Mouse (Mus musculus) liver, embryonic 16.5 days (tissue): ENCODE results near the gene Gm28635. TPM values are rescaled to one million over a fixed set of nuclear protein-coding genes. Genes with fewer than 3 reads are reported as not detected.
A peak's percentile ranks its signal among the peaks of the same experiment; 100 is the strongest.
"Not testable (repeated sequence)": the region's sequence is repeated elsewhere in the genome, so short reads cannot be mapped to it uniquely, and the experiment has no call there.

Experiments used
- ATAC-seq: fragments of 200-750 bp; cut with Nextera tagmentation; 2 replicates; pipeline ENCODE4 v1.8.0; 2017; ENCODE audit warnings: low read depth, mild to moderate bottlenecking, moderate number of reproducible peaks, moderate library complexity
- H3K27ac ChIP-seq: fragments of 300-500 bp; sonication (generic); 2 replicates; pipeline ENCODE4 v1.5.1; 2014; ENCODE audit warnings: mild to moderate bottlenecking, low read length
- H3K27me3 ChIP-seq: fragments of 300-500 bp; sonication (generic); 2 replicates; pipeline ENCODE4 v1.6.1; 2014; ENCODE audit warnings: low read depth, low read length, mixed read lengths; ENCODE audit not compliant: control insufficient read depth, insufficient read depth
- H3K36me3 ChIP-seq: fragments of 300-500 bp; sonication (generic); 2 replicates; pipeline ENCODE4 v1.6.1; 2014; ENCODE audit warnings: mild to moderate bottlenecking; ENCODE audit not compliant: control insufficient read depth, insufficient read depth
- H3K4me1 ChIP-seq: fragments of 300-500 bp; sonication (generic); 2 replicates; pipeline ENCODE4 v1.6.1; 2014; ENCODE audit warnings: low read depth, low read length, mixed read lengths; ENCODE audit not compliant: control insufficient read depth
- H3K4me2 ChIP-seq: fragments of 300-500 bp; sonication (generic); 2 replicates; pipeline ENCODE4 v1.6.1; 2014; ENCODE audit warnings: low read depth, low read length, mixed read lengths
- H3K4me3 ChIP-seq: fragments of 300-500 bp; sonication (generic); 2 replicates; pipeline ENCODE4 v1.5.1; 2014; ENCODE audit warnings: low read depth, mild to moderate bottlenecking, low read length
- H3K9ac ChIP-seq: fragments of 300-500 bp; sonication (generic); 2 replicates; pipeline ENCODE4 v1.6.1; 2014; ENCODE audit warnings: low read depth, low read length
- H3K9me3 ChIP-seq: fragments of 300-500 bp; sonication (generic); replicated peaks from 2 replicates; pipeline ENCODE4 v1.6.1; 2016; ENCODE audit warnings: low read length; ENCODE audit not compliant: control insufficient read depth
- WGBS: fragments of 180-500 bp; shearing (Covaris S2); extraction: QIAGEN DNeasy Blood & Tissue Kit; methylation state at CpG from one replicate; pipeline ENCODE4 v1.1.7; 2014; ENCODE audit not compliant: insufficient replicate concordance; 5-methylcytosine and 5-hydroxymethylcytosine counted together
- polyA plus RNA-seq: library from polyadenylated mRNA; unstranded; fragments of >200 nt; fragmentation: Nextera tagmentation; extraction: Ambion mirVana; gene quantifications from 2 replicates; pipeline ENCODE4 v1.2.1, GENCODE M21; 2015

The Gm28635 gene
- polyA plus RNA-seq, 1 experiment from 2014 or later, result not detected

DNA sequence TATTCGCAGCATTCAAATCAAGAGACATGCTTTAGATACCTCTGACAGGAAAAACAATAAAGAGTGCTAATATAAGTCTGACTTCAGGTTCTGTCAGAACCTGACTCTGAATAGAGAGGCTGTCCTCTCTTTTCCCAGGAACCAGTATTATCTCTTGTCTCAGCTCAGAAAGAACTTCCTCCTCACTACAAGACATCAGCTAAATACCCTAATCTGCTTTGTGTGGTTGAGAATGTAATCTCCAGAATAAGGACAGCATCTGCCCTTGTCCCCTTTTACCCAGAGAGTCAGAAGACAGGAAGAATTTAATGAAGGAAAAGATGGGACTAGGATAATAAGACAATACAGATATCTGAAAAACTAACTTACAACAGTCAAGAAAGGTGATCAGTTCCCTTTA is 25.7 kb upstream of the Gm28635 start:
- 55% methylated on average over 1 of the region's 1 CpGs for WGBS
- H3K27me3 ChIP-seq, result no peaks in the 10 kb centered on the region
- peaks cover 31% of the 10 kb centered on the region for H3K36me3 ChIP-seq
- H3K4me3 ChIP-seq, result no peak overlapping the region
- ATAC-seq, result no peak
- H3K9ac ChIP-seq, result no peak overlapping the region
- H3K4me1 ChIP-seq, result peaks cover 17% of the 10 kb centered on the region
- H3K27ac ChIP-seq, result no peak overlapping the region
- H3K4me2 ChIP-seq, result no peak overlapping the region
- no peaks in the 10 kb centered on the region for H3K9me3 ChIP-seq

DNA sequence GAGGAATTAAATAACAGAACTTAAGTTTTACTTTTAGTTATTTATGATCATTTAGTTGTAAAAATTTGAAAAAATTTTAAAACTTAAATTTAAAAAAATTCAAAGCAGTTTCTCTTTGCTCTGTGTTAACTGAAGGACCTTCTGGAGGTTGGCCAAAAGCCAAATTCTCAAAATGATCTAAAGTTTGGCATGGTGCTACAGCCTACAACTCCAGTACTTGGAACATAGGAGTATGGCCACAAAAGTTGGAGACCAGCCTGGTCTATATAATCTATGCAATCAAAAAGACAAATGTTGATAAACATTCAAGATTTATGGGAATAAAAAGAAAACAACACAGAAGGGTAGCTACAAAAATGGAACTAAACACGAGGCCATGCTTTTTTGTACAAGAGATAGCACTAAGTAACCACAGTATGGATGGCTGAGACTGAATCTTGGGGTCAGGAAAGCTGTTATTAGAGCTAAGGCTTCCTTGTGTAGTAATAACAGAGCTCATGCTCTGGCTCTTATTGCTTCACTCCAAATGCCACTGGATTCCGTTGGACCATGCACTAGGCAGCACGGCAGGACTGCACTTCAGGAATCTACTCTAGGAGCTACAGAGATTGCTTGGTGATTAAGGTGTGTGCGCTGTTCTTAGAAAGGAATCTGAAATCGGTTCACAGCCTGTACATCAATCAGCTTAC is 17.3 kb upstream of the Gm28635 start:
- no peak overlapping the region for H3K9ac ChIP-seq
- H3K9me3 ChIP-seq, result no peaks in the 10 kb centered on the region
- H3K4me1 ChIP-seq, result no peaks in the 10 kb centered on the region
- ATAC-seq, result no peak
- H3K4me3 ChIP-seq, result no peak overlapping the region
- peaks cover 67% of the 10 kb centered on the region for H3K36me3 ChIP-seq
- 89% methylated on average over 5 of the region's 5 CpGs for WGBS
- no peaks in the 10 kb centered on the region for H3K27me3 ChIP-seq
- H3K4me2 ChIP-seq, result no peak overlapping the region
- no peak overlapping the region for H3K27ac ChIP-seq

DNA sequence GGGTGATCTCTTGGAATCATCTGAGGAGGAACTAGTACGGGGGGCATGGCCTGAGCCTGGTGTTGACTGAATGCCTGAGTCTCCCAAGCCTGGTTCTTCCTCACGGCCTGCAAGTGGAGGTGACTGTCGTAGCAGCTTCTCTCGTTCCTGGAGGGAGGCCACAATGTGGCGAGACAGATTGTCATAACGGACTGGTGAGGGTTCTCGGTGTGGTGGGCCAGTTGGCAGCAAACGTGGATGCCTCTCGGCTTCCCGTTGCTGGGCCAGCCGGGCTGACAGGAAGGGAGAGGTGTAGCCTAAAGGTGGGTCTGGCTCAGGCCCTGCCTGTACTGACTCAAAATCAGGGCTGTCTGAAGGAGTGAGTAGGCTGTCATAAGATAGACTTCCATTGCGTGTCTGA is 12.2 kb upstream of the Gm28635 start:
- no peaks in the 10 kb centered on the region for H3K27me3 ChIP-seq
- no peak overlapping the region for H3K9ac ChIP-seq
- no peak overlapping the region for H3K27ac ChIP-seq
- no peak for ATAC-seq
- peaks cover 87% of the 10 kb centered on the region for H3K36me3 ChIP-seq
- peaks cover 5% of the 10 kb centered on the region for H3K4me1 ChIP-seq
- H3K9me3 ChIP-seq, result no peaks in the 10 kb centered on the region
- no peak overlapping the region for H3K4me2 ChIP-seq
- no peak overlapping the region for H3K4me3 ChIP-seq
- 87% methylated on average over 12 of the region's 12 CpGs for WGBS

DNA sequence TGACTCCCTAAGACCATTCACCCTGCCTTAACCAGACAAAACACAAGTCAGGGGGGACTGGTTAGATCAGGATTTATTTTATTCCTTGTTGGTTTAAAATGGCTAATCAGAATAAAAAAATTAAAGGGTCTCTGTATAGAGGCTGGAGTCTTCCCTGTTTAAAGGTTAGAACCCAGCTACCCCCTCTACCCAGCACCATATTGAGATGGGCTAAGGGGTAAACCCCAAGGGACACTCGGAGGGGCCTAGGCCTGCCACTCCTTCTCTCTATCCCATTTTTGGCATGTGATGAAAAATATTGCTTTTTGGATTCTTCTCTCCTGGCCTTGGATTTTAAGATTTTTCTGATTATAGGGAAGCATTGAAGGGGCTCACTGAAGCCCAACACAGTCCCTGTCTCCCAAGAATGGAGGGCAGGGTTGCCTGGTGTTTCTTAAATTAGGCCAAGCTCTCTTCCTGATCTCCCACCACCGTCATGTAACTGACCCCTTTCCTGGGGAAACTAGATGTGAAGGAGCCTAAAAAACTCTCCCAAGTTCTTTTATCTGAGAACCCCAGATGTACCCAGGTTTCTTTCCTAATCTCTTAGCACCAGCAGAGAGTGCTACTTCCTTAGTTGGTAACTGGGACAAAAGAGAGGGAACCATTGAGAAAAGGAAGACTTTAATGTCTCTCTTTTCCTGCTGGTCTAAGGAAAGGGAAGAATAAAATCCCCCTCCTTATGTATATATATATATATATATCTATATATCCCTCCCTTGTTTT is 10.4 kb upstream of the Gm28635 start:
- no peak overlapping the region for H3K4me3 ChIP-seq
- H3K4me2 ChIP-seq, result no peak overlapping the region
- no peaks in the 10 kb centered on the region for H3K27me3 ChIP-seq
- no peak overlapping the region for H3K9ac ChIP-seq
- H3K9me3 ChIP-seq, result no peaks in the 10 kb centered on the region
- ATAC-seq, result peak; percentile 42; the same call in 1 of the 2 replicates
- H3K4me1 ChIP-seq, result peaks cover 7% of the 10 kb centered on the region
- H3K36me3 ChIP-seq, result peaks cover 80% of the 10 kb centered on the region
- WGBS, result 55% methylated on average over 2 of the region's 2 CpGs
- no peak overlapping the region for H3K27ac ChIP-seq

- WGBS, result 26% methylated on average over 6 of the region's 6 CpGs
- Histone ChIP-seq H3K4me1 (peaks cover 25% of the 10 kb centered on the region), H3K27ac (peak overlapping the region; percentile 97), H3K27me3 (no peaks in the 10 kb centered on the region), H3K4me3 (peak overlapping the region; percentile 44), H3K9me3 (no peaks in the 10 kb centered on the region), H3K9ac (peak overlapping the region; percentile 52), H3K4me2 (peak overlapping the region; percentile 64), H3K36me3 (peaks cover 36% of the 10 kb centered on the region)
- ATAC-seq, result peak; percentile 51
Measured at GRCm38 (mm10) chr2:84682605-84683183, 4.9 kb upstream of the Gm28635 start.

GRCm38 (mm10) chr2:84679016-84679415 is 1.2 kb upstream of the Gm28635 start, which contains the start of gene Tmx2:
Gene Tmx2, minus strand, starts transcription at chr2:84679140.
- H3K36me3 ChIP-seq, result peaks cover 21% of the 10 kb centered on the region
- H3K9ac ChIP-seq, result peak within 1 kb of the TSS; percentile 98
- H3K27me3 ChIP-seq, result no peaks in the 10 kb centered on the region
- H3K9me3 ChIP-seq, result no peaks in the 10 kb centered on the region
- H3K4me2 ChIP-seq, result peak within 1 kb of the TSS; percentile 91
- H3K4me1 ChIP-seq, result peaks cover 38% of the 10 kb centered on the region
- no peak for ATAC-seq
- peak within 1 kb of the TSS; percentile 98 for H3K4me3 ChIP-seq
- peak within 1 kb of the TSS; percentile 90 for H3K27ac ChIP-seq
- WGBS, result 10% methylated on average over 8 of the region's 8 CpGs

GRCm38 (mm10) chr2:84677270-84677967 is 422 bp downstream of the Gm28635 start:
- no peaks in the 10 kb centered on the region for H3K27me3 ChIP-seq
- peak overlapping the region; percentile 76 for H3K4me3 ChIP-seq
- peak overlapping the region; percentile 75 for H3K4me2 ChIP-seq
- H3K27ac ChIP-seq, result peak overlapping the region; percentile 48
- H3K9ac ChIP-seq, result peak overlapping the region; percentile 63
- ATAC-seq, result peak; percentile 13
- peaks cover 31% of the 10 kb centered on the region for H3K36me3 ChIP-seq
- WGBS, result 7% methylated on average over 22 of the region's 22 CpGs
- peaks cover 36% of the 10 kb centered on the region for H3K4me1 ChIP-seq
- H3K9me3 ChIP-seq, result no peaks in the 10 kb centered on the region

- H3K9ac ChIP-seq, H3K9me3 ChIP-seq, H3K27me3 ChIP-seq, ATAC-seq, H3K4me3 ChIP-seq, H3K4me2 ChIP-seq, H3K27ac ChIP-seq: not testable (repeated sequence)
- 52% methylated on average over 4 of the region's 5 CpGs for WGBS
- Histone ChIP-seq H3K36me3 (peaks cover 28% of the 10 kb centered on the region), H3K4me1 (peaks cover 15% of the 10 kb centered on the region)
Measured at GRCm38 (mm10) chr2:84671535-84671934, 6.3 kb downstream of the Gm28635 start.
